Mouse (Mus musculus) brown adipose tissue, adult 24 weeks (tissue): ENCODE results near the gene Olfr749. TPM values are rescaled to one million over a fixed set of nuclear protein-coding genes. Genes with fewer than 3 reads are reported as not detected.

Source experiments
- polyA plus RNA-seq: library from polyadenylated mRNA; stranded (reverse); fragments of >200 nt; gene quantifications from 2 replicates; pipeline ENCODE4 v1.2.4, GENCODE M21; 2012; ENCODE audit not compliant: missing spikeins, insufficient read depth, insufficient read length

The Olfr749 gene
- polyA plus RNA-seq, 1 experiment = not detected

Other genes with a start within 250 kb of the Olfr749 start
- gene Olfr742, start 241.5 kb downstream of the Olfr749 start, polyA plus RNA-seq = not detected in 2 replicates
- gene Olfr743, start 223.3 kb downstream of the Olfr749 start, polyA plus RNA-seq = not detected in 2 replicates
- not detected in 2 replicates for gene Olfr744, start 130.2 kb downstream of the Olfr749 start, polyA plus RNA-seq
- not detected in 2 replicates for gene Olfr745, start 105.7 kb downstream of the Olfr749 start, polyA plus RNA-seq
- not detected in 2 replicates for gene Olfr746, start 98.0 kb downstream of the Olfr749 start, polyA plus RNA-seq
- not detected in 2 replicates for gene Olfr747, start 51.9 kb downstream of the Olfr749 start, polyA plus RNA-seq
- gene Olfr748, start 37.7 kb downstream of the Olfr749 start, polyA plus RNA-seq = not detected in 2 replicates
- gene Ttc5, start 40.4 kb upstream of the Olfr749 start, polyA plus RNA-seq = 11.1 and 15.2 TPM in 2 replicates
- not detected in 2 replicates for gene Ccnb1ip1, start 62.6 kb upstream of the Olfr749 start, polyA plus RNA-seq
- gene Parp2, start 62.7 kb upstream of the Olfr749 start, polyA plus RNA-seq = 12.6 and 13.2 TPM in 2 replicates
- gene Tep1, start 125.5 kb upstream of the Olfr749 start, polyA plus RNA-seq = 29.1 and 29.6 TPM in 2 replicates
- 0.32 and 1.4 TPM in 2 replicates for gene Klhl33, start 152.4 kb upstream of the Olfr749 start, polyA plus RNA-seq
- 59.2 and 66.9 TPM in 2 replicates for gene Osgep, start 179.8 kb upstream of the Olfr749 start, polyA plus RNA-seq
- 31.0 and 35.3 TPM in 2 replicates for gene Apex1, start 179.9 kb upstream of the Olfr749 start, polyA plus RNA-seq
- 44.2 and 46.1 TPM in 2 replicates for gene Pip4p1, start 185.8 kb upstream of the Olfr749 start, polyA plus RNA-seq
- 84.3 and 92.4 TPM in 2 replicates for gene Pnp, start 186.0 kb upstream of the Olfr749 start, polyA plus RNA-seq
- gene Gm49342, start 199.4 kb upstream of the Olfr749 start, polyA plus RNA-seq = 11.9 and 19.3 TPM in 2 replicates
- gene Pnp2, start 210.9 kb upstream of the Olfr749 start, polyA plus RNA-seq = 3.5 and 5.1 TPM in 2 replicates